Mouse (Mus musculus) gonadal fat pad, adult 2 months (tissue): ENCODE results near the gene Prr5. TPM values are rescaled to one million over a fixed set of nuclear protein-coding genes. Genes with fewer than 3 reads are reported as not detected.

Experiments used
- DNase-seq: peaks from one replicate; pipeline ENCODE4 v3.0.0-alpha.2; 2012; ENCODE audit warnings: low read depth
- polyA plus RNA-seq: library from polyadenylated mRNA; depleted of rRNA; stranded (reverse); fragments of >200 nt; gene quantifications from 2 replicates; pipeline ENCODE4 v1.2.3, GENCODE M21; 2012

Gene Prr5
- polyA plus RNA-seq, 1 experiment: 102 TPM

- DNase-seq: no peak
These were observed 11.9 kb upstream of the Prr5 start for GRCm38 (mm10) chr15:84657384-84658064.

DNA sequence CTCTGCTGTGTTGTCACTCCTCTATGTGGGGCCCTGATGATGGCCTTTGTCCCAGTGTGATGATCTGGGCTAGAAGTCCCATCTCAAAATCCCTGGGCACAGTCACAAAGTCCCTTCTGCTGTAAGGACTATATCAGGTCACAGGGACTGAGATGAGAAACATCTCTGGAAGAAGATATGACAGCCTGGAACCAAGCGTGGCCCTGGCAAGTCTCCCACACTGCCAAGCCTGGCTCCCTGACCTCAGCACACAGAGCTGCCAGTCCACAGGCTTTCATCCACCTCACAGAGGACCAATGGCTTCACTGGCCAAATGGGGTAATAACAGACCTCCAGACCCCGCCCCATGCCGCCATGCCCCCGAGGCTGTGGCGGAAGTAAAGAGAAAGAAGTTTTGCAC lies 10.8 kb upstream of the Prr5 start:
- DNase-seq: no peak

DNA sequence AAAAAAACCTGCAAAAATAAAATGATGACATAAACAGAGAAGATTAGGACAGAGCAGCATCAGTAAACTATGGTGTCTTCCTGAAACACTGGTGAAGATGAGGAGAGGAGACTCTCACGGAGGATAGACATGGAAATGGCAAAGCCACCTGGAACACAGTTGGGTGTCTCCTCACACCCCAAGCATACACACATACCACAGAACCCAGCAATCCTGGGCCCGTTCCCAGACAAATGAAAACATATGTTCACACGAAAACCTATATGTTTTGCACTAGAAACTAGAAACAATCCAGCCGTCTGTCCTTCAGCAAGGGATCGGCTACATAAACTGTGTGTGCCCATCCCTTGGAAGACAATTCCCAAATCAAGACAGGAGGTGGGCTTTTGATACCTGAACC lies 9.6 kb upstream of the Prr5 start:
- DNase-seq: no peak

GRCm38 (mm10) chr15:84661274-84661673 lies 8.1 kb upstream of the Prr5 start:
- no peak for DNase-seq

DNA sequence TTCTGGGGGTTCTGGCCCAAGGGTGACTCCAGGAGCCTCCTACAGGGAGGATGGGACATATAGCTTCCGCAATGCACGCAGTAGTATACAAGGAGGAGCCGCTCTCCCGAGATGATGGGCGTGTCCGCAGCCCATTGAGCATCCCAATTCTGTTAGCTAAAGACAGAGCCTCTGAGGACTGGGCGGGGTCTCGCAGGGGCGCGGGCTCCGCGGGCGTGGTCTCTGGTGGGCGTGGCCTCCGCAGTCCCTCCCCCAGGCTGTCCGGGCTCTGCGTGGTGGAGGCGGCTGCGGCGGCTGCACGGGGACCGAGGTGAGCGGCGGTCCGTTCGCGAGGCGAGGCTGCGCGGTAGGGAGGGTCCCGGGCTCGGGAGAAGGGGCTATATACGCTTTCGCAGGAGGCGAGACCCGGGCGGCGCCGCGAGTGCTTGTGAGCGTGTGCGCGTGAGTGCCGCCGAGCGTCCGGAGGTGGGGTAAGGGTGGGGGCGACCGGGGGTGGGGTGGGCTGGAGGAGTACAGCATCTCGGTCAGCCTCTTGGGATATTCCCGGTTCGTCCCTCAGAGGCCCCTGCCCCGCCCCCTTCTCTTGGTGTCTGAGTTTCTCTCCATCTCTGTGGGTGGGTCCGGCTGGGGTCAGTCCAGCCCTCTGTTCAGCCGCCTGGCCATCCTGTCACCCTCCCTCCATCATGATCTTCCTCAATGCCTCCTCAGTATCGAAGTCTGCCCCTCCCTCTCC lies 6.3 kb upstream of the Prr5 start:
- no peak for DNase-seq

GRCm38 (mm10) chr15:84663685-84664060 lies 5.7 kb upstream of the Prr5 start:
- DNase-seq: no peak

- no peak for DNase-seq
These were observed 4.6 kb upstream of the Prr5 start for GRCm38 (mm10) chr15:84664542-84665460.

- DNase-seq: no peak
These were observed 3.8 kb upstream of the Prr5 start for GRCm38 (mm10) chr15:84665662-84666061.

GRCm38 (mm10) chr15:84666065-84666464 lies 3.4 kb upstream of the Prr5 start:
- DNase-seq: no peak

- DNase-seq: no peak
These were observed 1.8 kb upstream of the Prr5 start for GRCm38 (mm10) chr15:84667601-84668000.

DNA sequence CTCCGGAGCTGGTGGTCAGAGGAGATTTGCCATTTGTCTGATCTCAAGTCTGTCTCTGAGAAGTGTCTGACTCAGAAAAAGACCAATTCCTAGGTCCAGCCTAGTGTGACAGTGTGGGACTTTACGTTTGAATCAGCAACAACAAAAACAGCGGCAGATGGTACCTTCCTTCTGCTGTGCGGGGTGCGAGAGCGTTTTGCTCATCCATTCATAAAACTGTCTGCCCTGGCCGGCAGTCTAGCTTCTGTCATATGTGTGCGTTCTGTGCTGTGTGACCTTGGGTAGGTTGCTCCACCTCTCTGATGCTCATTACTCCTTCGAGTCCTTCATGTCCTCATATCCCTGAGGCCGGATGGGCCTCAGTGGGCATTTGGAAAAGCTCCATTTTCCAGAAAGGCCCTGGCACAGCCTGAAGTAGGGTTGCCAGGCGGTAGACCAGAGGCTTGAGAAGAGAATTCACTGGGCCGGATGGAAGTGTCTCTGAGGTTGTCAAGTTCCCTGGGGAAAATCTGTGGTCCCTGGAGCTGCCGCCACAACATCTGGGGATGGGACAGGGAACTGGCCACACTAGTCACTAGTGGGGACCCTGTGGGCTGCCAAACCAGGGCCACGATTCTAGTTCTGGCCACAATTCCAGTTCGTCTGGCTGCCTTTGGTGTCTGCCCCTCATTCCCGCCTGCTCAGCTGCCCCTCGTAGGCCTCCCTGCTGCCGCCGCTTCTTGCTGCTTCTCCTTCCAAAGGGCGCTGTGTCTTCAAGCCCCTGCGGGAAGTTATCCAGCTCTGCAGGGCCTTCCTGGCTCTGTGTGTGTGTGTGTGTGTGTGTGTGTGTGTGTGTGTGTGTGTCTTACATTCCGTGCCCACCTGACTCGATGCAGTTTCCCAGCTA lies 594 bp downstream of the Prr5 start:
- DNase-seq: no peak

DNA sequence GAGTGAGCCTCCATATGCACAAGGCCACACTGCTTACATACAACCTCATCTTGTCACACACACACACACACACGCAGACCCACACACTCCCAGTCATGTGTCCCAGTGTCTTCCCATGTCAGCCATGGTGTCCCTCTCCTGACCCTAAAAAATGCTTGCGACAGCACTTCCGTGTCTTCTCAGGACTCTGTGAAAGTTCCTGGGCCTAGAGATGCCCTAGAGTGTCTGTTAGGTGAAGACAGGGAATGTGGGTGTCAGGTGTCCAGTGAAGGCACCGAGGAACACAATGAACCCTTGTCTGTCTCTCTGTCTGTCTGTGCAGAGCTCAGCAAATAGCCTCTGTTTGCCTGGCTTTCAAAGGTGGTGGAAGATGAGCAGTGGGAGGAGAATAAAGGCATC lies 1.2 kb downstream of the Prr5 start:
- DNase-seq: no peak

- no peak for DNase-seq
These were observed 2.2 kb downstream of the Prr5 start for GRCm38 (mm10) chr15:84671401-84672307.

DNA sequence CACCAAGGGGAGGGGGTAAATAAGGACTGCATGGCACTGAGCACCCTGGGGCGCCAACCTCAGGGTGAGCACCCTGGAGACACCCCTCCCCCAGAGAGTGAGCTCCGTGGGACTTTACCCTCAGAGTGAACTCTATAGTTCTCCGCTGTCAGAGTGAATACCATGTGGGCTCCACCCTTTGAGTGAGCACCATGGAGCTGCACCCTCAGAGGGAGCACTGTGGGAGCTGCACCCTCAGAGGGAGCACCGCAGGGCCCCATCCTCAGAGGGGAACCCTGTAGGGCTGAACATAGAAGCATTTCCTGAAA lies 2.8 kb downstream of the Prr5 start:
- no peak for DNase-seq

DNA sequence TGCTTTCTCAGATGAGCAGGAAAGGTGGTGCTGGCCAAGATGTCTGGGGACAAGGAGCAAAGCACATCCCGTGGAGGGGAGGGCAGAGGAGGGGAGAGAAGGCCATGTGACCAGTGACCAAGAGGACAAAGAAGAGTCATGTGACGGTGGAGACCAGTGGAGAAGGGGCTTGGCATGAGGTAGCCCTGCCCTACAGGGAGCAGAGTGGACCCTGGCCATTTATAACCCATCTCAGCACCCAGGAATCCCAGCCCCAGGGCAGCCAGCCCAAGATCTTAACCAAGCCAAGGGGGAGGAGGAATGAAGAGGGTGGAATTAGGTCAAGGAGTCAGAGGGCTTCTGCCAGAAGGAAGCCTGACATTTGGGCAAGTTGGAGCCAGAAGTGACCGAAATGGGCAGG lies 3.2 kb downstream of the Prr5 start:
- DNase-seq: no peak

DNA sequence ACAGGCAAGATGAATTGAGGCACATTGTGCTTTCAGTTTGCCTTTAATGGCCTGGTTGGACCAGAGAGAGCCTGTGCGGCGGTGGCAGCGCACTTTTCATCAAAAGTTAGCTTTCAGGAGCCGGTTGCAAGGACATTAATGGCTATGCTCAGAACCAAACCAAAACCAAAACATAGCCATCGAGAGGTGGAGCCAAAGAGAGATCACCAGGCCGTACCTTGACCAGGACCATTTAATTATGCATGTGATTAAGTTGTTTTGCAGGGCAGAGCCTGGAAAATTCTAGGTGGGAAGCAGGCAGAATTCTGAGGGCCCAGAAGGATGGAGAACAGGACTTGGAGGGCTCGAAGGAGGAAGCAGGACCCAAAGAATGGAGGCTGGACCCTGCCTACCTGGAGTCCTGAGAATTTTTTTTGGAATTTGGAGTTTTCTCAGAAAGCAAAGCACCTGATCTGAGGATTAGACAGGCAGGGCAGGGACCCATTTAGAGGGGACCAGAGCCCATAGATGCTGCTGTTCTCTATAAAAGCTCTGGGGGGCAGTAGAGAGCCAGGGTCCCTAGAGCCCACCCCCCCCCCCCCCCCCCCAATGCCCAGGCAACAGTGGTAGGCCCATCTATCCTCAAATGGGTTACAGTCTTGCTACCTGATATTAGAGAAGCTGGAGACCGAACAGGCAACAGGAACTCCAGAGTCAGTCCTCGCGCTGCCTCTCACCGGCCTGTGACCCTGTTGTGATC lies 5.1 kb downstream of the Prr5 start:
- no peak for DNase-seq

DNA sequence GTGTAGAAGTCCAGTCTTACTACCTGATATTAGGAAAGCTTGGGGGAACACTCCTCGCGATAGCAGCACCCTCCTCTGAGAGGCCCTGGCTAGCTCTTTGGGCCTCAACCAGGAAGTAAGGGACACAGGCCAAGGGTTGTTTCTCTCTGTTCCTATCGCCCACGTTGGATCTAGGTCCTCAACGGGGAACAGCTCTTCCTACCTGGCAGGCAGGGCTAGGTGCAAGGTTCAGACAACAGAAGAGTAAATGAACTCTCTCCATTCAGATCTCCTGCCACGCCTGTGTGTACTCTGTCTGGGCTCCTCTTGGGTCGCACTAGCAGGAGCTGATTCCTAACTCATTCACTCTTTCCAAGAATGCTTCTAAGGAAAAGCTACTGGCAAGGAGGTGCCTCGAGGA lies 5.9 kb downstream of the Prr5 start:
- peak; percentile 66 for DNase-seq

- DNase-seq: no peak
These were observed 8.5 kb downstream of the Prr5 start for GRCm38 (mm10) chr15:84677943-84678342.

DNA sequence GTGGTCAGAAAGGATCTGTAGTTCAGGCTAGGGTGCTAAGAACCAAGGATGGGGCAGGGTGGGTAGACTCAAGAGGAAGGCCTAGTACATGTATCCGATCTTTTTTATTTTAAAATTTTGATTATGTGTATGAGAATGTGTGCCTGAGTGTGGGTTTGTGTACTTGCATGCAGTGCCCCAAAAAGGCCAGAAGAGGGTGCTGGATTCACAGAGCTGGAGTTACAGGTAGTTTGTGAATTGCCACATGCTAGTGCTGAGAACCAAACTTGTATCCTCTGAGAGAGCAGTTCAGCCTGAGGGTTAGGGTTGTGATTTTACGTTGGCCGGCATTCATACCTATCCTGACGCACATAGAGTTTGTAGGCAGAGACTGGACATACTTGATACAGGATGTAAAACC lies 9.7 kb downstream of the Prr5 start:
- DNase-seq: peak; percentile 24

DNA sequence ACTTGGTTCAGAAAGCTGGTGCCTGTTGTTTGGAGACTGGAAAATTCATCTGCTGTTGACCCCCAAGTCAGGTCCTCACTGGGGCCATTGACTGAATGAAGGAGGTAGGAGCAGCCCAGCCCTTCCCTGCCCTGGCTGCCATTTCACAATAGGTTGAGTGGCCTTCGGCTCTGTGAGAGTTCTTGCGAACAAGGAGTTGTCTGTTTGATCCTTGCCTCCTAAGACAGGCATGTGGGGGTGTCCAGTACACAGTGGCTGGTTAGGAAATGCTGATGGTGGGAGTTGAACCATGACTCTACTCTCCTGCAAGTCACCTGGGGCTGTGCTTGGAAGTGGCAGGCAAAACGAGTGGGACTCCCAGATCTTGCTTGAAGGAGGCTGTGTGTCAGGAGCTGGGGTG lies 10.4 kb downstream of the Prr5 start:
- DNase-seq: peak; percentile 58
